9 mouse cellular contexts compared by ENCODE assay signal in the genomic region with DNA sequence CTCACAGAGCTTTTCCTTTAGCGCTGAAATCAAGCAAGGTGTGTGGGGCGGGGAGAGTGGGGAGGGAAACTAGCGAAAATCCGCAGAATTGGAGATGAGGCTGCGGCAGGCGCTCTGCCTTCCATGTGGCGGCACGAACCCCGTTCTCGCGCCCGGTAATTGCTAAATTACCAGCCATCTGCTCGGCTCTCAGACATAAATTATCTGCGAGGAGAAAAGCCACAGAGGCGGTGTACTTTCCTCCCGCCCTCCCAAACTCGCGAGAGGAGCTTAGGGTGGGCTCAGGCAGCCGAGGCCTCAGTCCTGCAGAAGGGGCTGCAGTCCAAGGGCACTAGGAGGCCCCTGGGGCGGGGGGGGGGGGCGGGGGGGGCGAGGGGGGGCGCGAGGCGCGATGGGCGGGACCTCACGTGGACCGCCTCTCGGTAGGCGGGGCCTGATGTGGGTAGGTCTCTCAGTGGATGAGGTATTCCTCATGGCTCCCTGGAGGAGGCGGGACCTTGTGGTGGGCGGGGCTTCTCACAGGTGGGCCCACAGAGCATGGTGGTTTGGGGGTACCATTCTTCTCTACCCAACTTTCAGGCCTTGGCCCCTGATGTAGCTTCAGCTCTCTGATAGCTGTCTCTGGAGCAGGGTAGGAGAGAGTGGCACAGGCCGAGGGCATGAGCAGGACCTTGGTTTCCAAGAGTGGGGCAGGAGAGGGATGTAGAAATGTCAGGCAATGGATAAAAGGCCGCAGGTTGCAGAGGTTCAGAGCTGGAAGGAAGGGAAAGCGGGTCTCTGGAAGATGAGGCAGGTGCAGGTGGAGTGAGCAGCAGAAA. TPM values are rescaled to one million over a fixed set of nuclear protein-coding genes. Genes with fewer than 3 reads are reported as not detected.
DNase-seq lines count a peak whose midpoint lies in the region; ATAC-seq and TF ChIP-seq lines count a peak whose summit lies in the region.
"Had no signal": no experiment of that assay in that cellular context is flagged by ENCODE, and none has a peak within 500 bp of the region (broad histone marks: within the 10 kb centered on the region; RNA-seq: fewer than 3 reads in every experiment).

No protein-coding gene starts in this region.

- ATAC-seq in heart, embryonic 16.5 days (replicated peaks; ENCODE audit: extremely low read depth, insufficient read depth, low FRiP score) = no peak
- ATAC-seq in neural tube, embryonic 14.5 days (ENCODE audit: low read depth) = peak; percentile 36

- 0 out of 2 replicates have a peak overlapping the region, but pooled peaks have one; percentile 1 for H3K4me3 ChIP-seq in heart, embryonic 16.5 days (ENCODE audit: low read length)
- peak overlapping the region; percentile 41 for H3K4me3 ChIP-seq in forebrain, embryonic 10.5 days
- H3K4me3 ChIP-seq in neural tube, embryonic 14.5 days (ENCODE audit: low read depth, low read length) = no peak overlapping the region

- H3K4me2 ChIP-seq in heart, embryonic 16.5 days (ENCODE audit: low read depth, low read length) = peak overlapping the region; percentile 45
- peak overlapping the region; percentile 32 for H3K4me2 ChIP-seq in neural tube, embryonic 14.5 days (ENCODE audit: low read depth, low read length)

- H3K4me1 ChIP-seq in heart, embryonic 16.5 days (ENCODE audit: control insufficient read depth, insufficient read depth, low read length) = peaks cover 3% of the 10 kb centered on the region; the same call in 1 of the 2 replicates
- peaks cover 25% of the 10 kb centered on the region for H3K4me1 ChIP-seq in forebrain, embryonic 10.5 days
- peaks cover 18% of the 10 kb centered on the region for H3K4me1 ChIP-seq in neural tube, embryonic 14.5 days (ENCODE audit: control insufficient read depth, insufficient read depth, low read length)

- H3K27ac ChIP-seq in heart, embryonic 16.5 days (ENCODE audit: low read length) = no peak overlapping the region
- H3K27ac ChIP-seq in forebrain, embryonic 10.5 days = no peak overlapping the region
- H3K27ac ChIP-seq in neural tube, embryonic 14.5 days (ENCODE audit: low read depth, low read length) = peak overlapping the region; percentile 82

- H3K9me3 ChIP-seq in heart, embryonic 16.5 days (replicated peaks; ENCODE audit: control insufficient read depth, low read length) = no peaks in the 10 kb centered on the region
- no peaks in the 10 kb centered on the region for H3K9me3 ChIP-seq in forebrain, embryonic 10.5 days
- no peaks in the 10 kb centered on the region for H3K9me3 ChIP-seq in neural tube, embryonic 14.5 days (ENCODE audit: control insufficient read depth, low read length)

- H3K9ac ChIP-seq in heart, embryonic 16.5 days (ENCODE audit: low read length) = no peak overlapping the region
- 0 out of 2 replicates have a peak overlapping the region, but pooled peaks have one; percentile 4 for H3K9ac ChIP-seq in neural tube, embryonic 14.5 days (replicated peaks; ENCODE audit: low read depth, low read length)

- 12% methylated on average over 34 of the region's 36 CpGs for WGBS in heart, embryonic 16.5 days
- 11% methylated on average over 36 of the region's 36 CpGs for WGBS in forebrain, embryonic 10.5 days
- WGBS in neural tube, embryonic 14.5 days = 11% methylated on average over 31 of the region's 36 CpGs

- H3K27me3 ChIP-seq in heart, embryonic 16.5 days (ENCODE audit: control insufficient read depth, insufficient read depth, low read length) = peaks cover 33% of the 10 kb centered on the region
- H3K27me3 ChIP-seq in forebrain, embryonic 10.5 days (ENCODE audit: poor library complexity, severe bottlenecking) = peaks cover 90% of the 10 kb centered on the region
- H3K27me3 ChIP-seq in neural tube, embryonic 14.5 days (ENCODE audit: control insufficient read depth, insufficient read depth, low read length) = no peaks in the 10 kb centered on the region
- H3K27me3 ChIP-seq: Patski had no signal

- no peak for TF ChIP-seq POLR2A in brain, embryonic 14.5 days (IDR thresholded peaks at IDR 0.05; ENCODE audit: borderline replicate concordance, extremely low read depth, insufficient read depth, insufficient read length, poor library complexity, severe bottlenecking)

- no peaks in the 10 kb centered on the region for H3K36me3 ChIP-seq in heart, embryonic 16.5 days (ENCODE audit: control insufficient read depth, insufficient read depth)
- no peaks in the 10 kb centered on the region for H3K36me3 ChIP-seq in forebrain, embryonic 10.5 days (replicated peaks)
- H3K36me3 ChIP-seq in neural tube, embryonic 14.5 days (ENCODE audit: control insufficient read depth, insufficient read depth, low read length) = no peaks in the 10 kb centered on the region

- DNase-seq in heart, postnatal 14 days = no peak
- peak; percentile 90 for DNase-seq in brain, embryonic 14.5 days (ENCODE audit: low read depth)
- peak; percentile 28 for DNase-seq in forebrain, embryonic 10.5 days (ENCODE audit: extremely low spot score, low spot score)
- peak; percentile 51 for DNase-seq in left cerebral cortex, postnatal 4 days
- no peak for DNase-seq in yolk sac, embryonic 10.5 days (ENCODE audit: low spot score)
- DNase-seq in urinary bladder, postnatal 25 days (ENCODE audit: low spot score) = no peak

- intact Hi-C loops in heart, postnatal 14 days (cut with DNase I) = no loop called here
- intact Hi-C loops in left cerebral cortex, postnatal 4 days (cut with DNase I) = no loop called here

- TF ChIP-seq CTCF in brain, embryonic 14.5 days (IDR thresholded peaks at IDR 0.05; ENCODE audit: borderline replicate concordance, extremely low read depth, insufficient read depth, insufficient read length) = no peak

RNA-seq across cellular contexts. Expression of a gene that starts 14.4 kb away (rescaled TPM):
- polyA plus RNA-seq in heart, embryonic 16.5 days (2015; fragmentation: Nextera tagmentation; extraction: Ambion mirVana) = 84.4 and 85.7 TPM in 2 replicates
- total RNA-seq in heart, postnatal 14 days (2021) = 100 to 1,000 TPM in 1 of 2 experiments, 10 to 100 TPM in 1; 89.5 to 104 TPM
- 46.2 and 48.4 TPM in 2 replicates for polyA plus RNA-seq in brain, embryonic 14.5 days (2012; rRNA removed)
- polyA plus RNA-seq in forebrain, embryonic 10.5 days (2016; fragmentation: Nextera tagmentation; extraction: Ambion mirVana) = 21.9 and 24.0 TPM in 2 replicates
- 10 to 100 TPM; 44.3 to 46.7 TPM for total RNA-seq in left cerebral cortex, postnatal 4 days (2021)
- 23.5 and 29.3 TPM in 2 replicates for polyA plus RNA-seq in neural tube, embryonic 14.5 days (2014; fragmentation: Nextera tagmentation; extraction: Ambion mirVana)

Comparison
In these comparisons a context has a peak if more than half of its experiments do, and no peak if none do; other contexts are left out.
1. DNase-seq: peak in brain, embryonic 14.5 days (single experiment), forebrain, embryonic 10.5 days (single experiment) and left cerebral cortex, postnatal 4 days (single experiment); none in heart, postnatal 14 days (0 of 2), yolk sac, embryonic 10.5 days (single experiment) and urinary bladder, postnatal 25 days (single experiment).